8 mouse cellular contexts compared by ENCODE assay signal in genomic region chr10:67185491-67186081, GRCm38 (mm10).
DNase-seq lines count a peak whose midpoint lies in the region; ATAC-seq lines count a peak whose summit lies in the region.

No protein-coding gene starts in this region.

- ATAC-seq in heart, embryonic 13.5 days (ENCODE audit: extremely low read depth, insufficient number of reproducible peaks, low FRiP score, low TSS enrichment), result peak; percentile 85
- peak; percentile 92 for ATAC-seq in liver, embryonic 12.5 days
- peak; percentile 91 for ATAC-seq in stomach, embryonic 15.5 days (ENCODE audit: insufficient read depth, low FRiP score, low read depth)

- peak overlapping the region; percentile 82 for H3K9ac ChIP-seq in heart, embryonic 13.5 days
- peak overlapping the region; percentile 71 for H3K9ac ChIP-seq in liver, embryonic 12.5 days
- 0 out of 2 replicates have a peak overlapping the region, but pooled peaks have one; percentile 1 for H3K9ac ChIP-seq in stomach, embryonic 15.5 days

- H3K27ac ChIP-seq in brown adipose tissue, adult 24 weeks (replicated peaks; ENCODE audit: low read depth, low read length), result peak overlapping the region; percentile 73
- H3K27ac ChIP-seq in heart, embryonic 13.5 days (replicated peaks), result peak overlapping the region; percentile 98
- H3K27ac ChIP-seq in liver, embryonic 12.5 days, result peak overlapping the region; percentile 87
- H3K27ac ChIP-seq in stomach, embryonic 15.5 days, result peak overlapping the region; percentile 89

- under 1% methylated on average over 23 of the region's 23 CpGs for WGBS in heart, embryonic 13.5 days
- WGBS in liver, embryonic 12.5 days (ENCODE audit: insufficient replicate concordance), result under 1% methylated on average over 23 of the region's 23 CpGs
- WGBS in stomach, embryonic 15.5 days, result under 1% methylated on average over 23 of the region's 23 CpGs

- H3K9me3 ChIP-seq in heart, embryonic 13.5 days, result no peaks in the 10 kb centered on the region
- H3K9me3 ChIP-seq in liver, embryonic 12.5 days (replicated peaks), result no peaks in the 10 kb centered on the region
- H3K9me3 ChIP-seq in stomach, embryonic 15.5 days, result no peaks in the 10 kb centered on the region

- H3K4me2 ChIP-seq in heart, embryonic 13.5 days, result peak overlapping the region; percentile 74
- peak overlapping the region; percentile 72 for H3K4me2 ChIP-seq in liver, embryonic 12.5 days
- peak overlapping the region; percentile 52 for H3K4me2 ChIP-seq in stomach, embryonic 15.5 days

- H3K4me1 ChIP-seq in brown adipose tissue, adult 24 weeks (ENCODE audit: control insufficient read depth, insufficient read depth, insufficient read length, low read length), result peaks cover 2% of the 10 kb centered on the region
- peaks cover 40% of the 10 kb centered on the region for H3K4me1 ChIP-seq in heart, embryonic 13.5 days
- peaks cover 44% of the 10 kb centered on the region for H3K4me1 ChIP-seq in liver, embryonic 12.5 days
- H3K4me1 ChIP-seq in stomach, embryonic 15.5 days, result peaks cover 10% of the 10 kb centered on the region; the same call in 1 of the 2 replicates

- peak overlapping the region; percentile 54 for H3K4me3 ChIP-seq in brown adipose tissue, adult 24 weeks (ENCODE audit: insufficient read depth, low read depth, low read length)
- peak overlapping the region; percentile 64 for H3K4me3 ChIP-seq in heart, embryonic 13.5 days
- peak overlapping the region; percentile 62 for H3K4me3 ChIP-seq in liver, embryonic 12.5 days
- H3K4me3 ChIP-seq in stomach, embryonic 15.5 days (replicated peaks), result peak overlapping the region; percentile 43

- H3K27me3 ChIP-seq in heart, embryonic 13.5 days (replicated peaks), result no peaks in the 10 kb centered on the region
- no peaks in the 10 kb centered on the region for H3K27me3 ChIP-seq in liver, embryonic 12.5 days (replicated peaks)
- no peaks in the 10 kb centered on the region for H3K27me3 ChIP-seq in stomach, embryonic 15.5 days (replicated peaks)

- DNase-seq in CD4-positive helper T cell, adult 2 months (ENCODE audit: low read depth, low spot score), result peak; percentile 90
- peak; percentile 85 for DNase-seq in fat pad, adult 2 months (ENCODE audit: extremely low read depth, low read depth, low spot score)
- DNase-seq in kidney, postnatal 10 days, result peak; percentile 79
- peak; percentile 85 for DNase-seq in natural killer cell, adult 2 months (ENCODE audit: low spot score in 2 of 2)

- peaks cover 9% of the 10 kb centered on the region for H3K36me3 ChIP-seq in heart, embryonic 13.5 days
- peaks cover 9% of the 10 kb centered on the region for H3K36me3 ChIP-seq in liver, embryonic 12.5 days
- H3K36me3 ChIP-seq in stomach, embryonic 15.5 days, result no peaks in the 10 kb centered on the region

Comparison
In these comparisons a context has a peak if more than half of its experiments do, and no peak if none do; other contexts are left out.
1. Peak in every context shown above with its lines: DNase-seq, ATAC-seq, H3K4me3 ChIP-seq and H3K27ac ChIP-seq.
2. H3K9ac ChIP-seq: peak in every context shown above with its lines; median percentile 82 in heart, embryonic 13.5 days; 71 in liver, embryonic 12.5 days; 1 in stomach, embryonic 15.5 days.